Mouse (Mus musculus) stomach, embryonic 14.5 days (tissue): ENCODE data around the gene B3gat3. TPM values are rescaled to one million over a fixed set of nuclear protein-coding genes. Genes with fewer than 3 reads are reported as not detected.
"Not testable (repeated sequence)": the region's sequence is repeated elsewhere in the genome, so short reads cannot be mapped to it uniquely, and the experiment has no call there.

ENCODE experiments used
- ATAC-seq: fragments of 200-750 bp; cut with Nextera tagmentation; 2 replicates; pipeline ENCODE4 v1.8.0; 2017; ENCODE audit warnings: low read depth, moderate TSS enrichment; ENCODE audit not compliant: insufficient number of reproducible peaks, insufficient read depth, low FRiP score
- H3K27ac ChIP-seq: fragments of 300-500 bp; sonication (generic); 2 replicates; pipeline ENCODE4 v1.5.1; 2014; ENCODE audit warnings: mild to moderate bottlenecking, low read length, moderate library complexity, mixed read lengths
- H3K27me3 ChIP-seq: fragments of 300-500 bp; sonication (generic); 2 replicates; pipeline ENCODE4 v1.6.1; 2014; ENCODE audit warnings: low read length, control low read depth, mixed read lengths; ENCODE audit not compliant: control insufficient read depth, insufficient read depth
- H3K36me3 ChIP-seq: fragments of 300-500 bp; sonication (generic); 2 replicates; pipeline ENCODE4 v1.6.1; 2014; ENCODE audit warnings: mild to moderate bottlenecking, control low read depth, low read length, moderate library complexity, mixed read lengths; ENCODE audit not compliant: control insufficient read depth, insufficient read depth
- H3K4me1 ChIP-seq: fragments of 300-500 bp; sonication (generic); 2 replicates; pipeline ENCODE4 v1.6.1; 2014; ENCODE audit warnings: low read length, control low read depth, mixed read lengths; ENCODE audit not compliant: control insufficient read depth, insufficient read depth
- H3K4me2 ChIP-seq: fragments of 300-500 bp; sonication (generic); replicated peaks from 2 replicates; pipeline ENCODE4 v1.6.1; 2014; ENCODE audit warnings: low read depth, low read length, control low read depth
- H3K4me3 ChIP-seq: fragments of 300-500 bp; sonication (generic); 2 replicates; pipeline ENCODE4 v1.5.1; 2014; ENCODE audit warnings: low read depth, low read length, control low read depth
- H3K9ac ChIP-seq: fragments of 300-500 bp; sonication (generic); replicated peaks from 2 replicates; pipeline ENCODE4 v1.6.1; 2014; ENCODE audit warnings: low read depth, mild to moderate bottlenecking, control low read depth, low read length, moderate library complexity, mixed read lengths
- H3K9me3 ChIP-seq: fragments of 300-500 bp; sonication (generic); 2 replicates; pipeline ENCODE4 v1.6.1; 2016; ENCODE audit warnings: low read depth, low read length, control low read depth; ENCODE audit not compliant: control insufficient read depth
- WGBS: fragments of 180-500 bp; shearing (Covaris S2); extraction: QIAGEN DNeasy Blood & Tissue Kit; methylation state at CpG from one replicate; pipeline ENCODE4 v1.1.7; 2014; 5-methylcytosine and 5-hydroxymethylcytosine counted together
- polyA plus RNA-seq: library from polyadenylated mRNA; unstranded; fragments of >200 nt; fragmentation: Nextera tagmentation; extraction: Ambion mirVana; gene quantifications from 2 replicates; pipeline ENCODE4 v1.2.1, GENCODE M21; 2014

Gene B3gat3
- 35.7 and 37.5 TPM in 2 replicates for polyA plus RNA-seq

DNA sequence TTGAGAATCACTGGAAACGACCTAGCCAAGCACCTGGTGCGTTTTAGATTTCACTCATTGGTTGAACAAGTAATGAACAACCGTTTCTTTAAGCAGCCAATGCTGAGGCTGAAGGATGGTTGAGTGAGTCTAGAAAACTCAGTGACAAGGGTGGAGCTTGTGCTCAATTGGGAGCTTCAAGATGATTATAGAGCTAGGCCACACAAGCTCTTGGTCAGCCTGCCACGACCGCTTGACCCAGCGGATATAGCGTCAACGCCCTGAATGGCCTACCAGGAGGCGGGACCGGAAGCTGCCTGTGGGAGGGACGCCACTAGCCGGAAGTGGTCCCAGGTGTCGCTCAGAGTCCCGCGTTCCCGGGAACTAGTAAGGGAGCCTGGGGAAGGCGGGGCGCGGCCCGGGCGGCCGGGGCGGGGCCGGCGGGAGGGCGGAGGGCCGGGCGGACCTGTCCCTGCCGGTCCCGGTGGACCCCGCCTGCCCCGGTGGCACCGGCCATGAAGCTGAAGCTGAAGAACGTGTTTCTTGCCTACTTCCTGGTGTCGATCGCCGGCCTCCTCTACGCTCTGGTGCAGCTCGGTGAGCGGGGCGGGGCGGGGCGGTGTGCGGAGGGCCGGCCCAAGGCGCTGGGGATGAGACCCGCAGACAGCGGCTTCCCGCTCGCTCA is at the start of gene B3gat3:
TSS of gene B3gat3 (plus strand) at position 302 of the 664 bp plus-strand sequence.
- peak within 1 kb of the TSS; percentile 57 for H3K9ac ChIP-seq
- H3K27ac ChIP-seq: peak within 1 kb of the TSS; percentile 86
- H3K4me3 ChIP-seq: peak within 1 kb of the TSS; percentile 71
- H3K36me3 ChIP-seq: peaks cover 19% of the 10 kb centered on the region
- peak within 1 kb of the TSS; percentile 77 for H3K4me2 ChIP-seq
- H3K9me3 ChIP-seq: no peaks in the 10 kb centered on the region
- peak; percentile 97 for ATAC-seq
- H3K27me3 ChIP-seq: no peaks in the 10 kb centered on the region
- 3% methylated on average over 37 of the region's 50 CpGs for WGBS
- peaks cover 9% of the 10 kb centered on the region; the same call in 1 of the 2 replicates for H3K4me1 ChIP-seq

DNA sequence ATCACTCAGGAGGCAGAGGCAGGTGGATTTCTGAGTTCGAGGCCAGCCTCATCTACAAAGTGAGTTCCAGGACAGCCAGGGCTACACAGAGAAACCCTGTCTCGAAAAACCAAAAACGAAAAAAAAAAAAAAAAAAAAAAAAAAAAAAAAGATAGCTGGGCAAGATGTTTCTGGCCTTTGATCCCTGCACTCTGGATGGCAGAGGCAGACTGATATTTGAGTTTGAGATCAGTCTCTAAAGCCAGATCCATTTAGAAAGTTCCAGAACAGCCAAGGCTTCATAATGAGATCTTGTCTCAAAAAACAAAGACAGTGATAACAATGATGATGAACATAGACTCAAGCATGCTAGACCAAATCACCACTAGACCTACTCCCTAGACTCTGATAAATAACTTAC is 49.8 kb upstream of the B3gat3 start:
- 77% methylated on average over 3 of the region's 3 CpGs for WGBS
- H3K27me3 ChIP-seq, H3K27ac ChIP-seq, H3K4me1 ChIP-seq, H3K9me3 ChIP-seq, H3K9ac ChIP-seq, H3K4me2 ChIP-seq, ATAC-seq: not testable (repeated sequence)
- H3K4me3 ChIP-seq: peak overlapping the region; percentile 64; the same call in 1 of the 2 replicates
- peaks cover 22% of the 10 kb centered on the region for H3K36me3 ChIP-seq

DNA sequence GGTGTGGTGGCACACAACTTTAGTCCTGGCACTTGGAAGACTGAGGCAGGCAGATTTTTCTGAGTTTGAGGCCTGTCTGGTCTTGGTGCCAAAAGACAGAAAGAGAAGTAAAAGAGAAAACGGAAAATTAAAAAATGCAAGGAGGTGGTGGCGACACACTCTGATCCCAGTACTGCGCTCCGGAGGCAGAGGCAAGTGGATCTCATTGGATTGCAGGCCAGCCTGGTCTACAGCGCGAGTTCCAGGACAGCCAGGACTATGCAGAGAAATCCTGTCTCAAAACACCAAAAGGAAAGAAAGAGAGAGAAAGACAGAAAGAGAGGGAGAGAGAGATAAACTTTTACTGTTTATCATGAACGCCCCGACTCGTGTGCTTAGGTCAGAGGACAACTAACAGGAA is 49.3 kb upstream of the B3gat3 start:
- H3K4me3 ChIP-seq: peak overlapping the region; percentile 64
- H3K4me1 ChIP-seq: peaks cover 7% of the 10 kb centered on the region
- H3K4me2 ChIP-seq: peak overlapping the region; percentile 44
- 38% methylated on average over 9 of the region's 9 CpGs for WGBS
- peak overlapping the region; percentile 39; the same call in 1 of the 2 replicates for H3K27ac ChIP-seq
- H3K27me3 ChIP-seq: no peaks in the 10 kb centered on the region
- no peaks in the 10 kb centered on the region for H3K9me3 ChIP-seq
- H3K9ac ChIP-seq: peak overlapping the region; percentile 97; the same call in 1 of the 2 replicates
- ATAC-seq: no peak
- H3K36me3 ChIP-seq: peaks cover 26% of the 10 kb centered on the region

DNA sequence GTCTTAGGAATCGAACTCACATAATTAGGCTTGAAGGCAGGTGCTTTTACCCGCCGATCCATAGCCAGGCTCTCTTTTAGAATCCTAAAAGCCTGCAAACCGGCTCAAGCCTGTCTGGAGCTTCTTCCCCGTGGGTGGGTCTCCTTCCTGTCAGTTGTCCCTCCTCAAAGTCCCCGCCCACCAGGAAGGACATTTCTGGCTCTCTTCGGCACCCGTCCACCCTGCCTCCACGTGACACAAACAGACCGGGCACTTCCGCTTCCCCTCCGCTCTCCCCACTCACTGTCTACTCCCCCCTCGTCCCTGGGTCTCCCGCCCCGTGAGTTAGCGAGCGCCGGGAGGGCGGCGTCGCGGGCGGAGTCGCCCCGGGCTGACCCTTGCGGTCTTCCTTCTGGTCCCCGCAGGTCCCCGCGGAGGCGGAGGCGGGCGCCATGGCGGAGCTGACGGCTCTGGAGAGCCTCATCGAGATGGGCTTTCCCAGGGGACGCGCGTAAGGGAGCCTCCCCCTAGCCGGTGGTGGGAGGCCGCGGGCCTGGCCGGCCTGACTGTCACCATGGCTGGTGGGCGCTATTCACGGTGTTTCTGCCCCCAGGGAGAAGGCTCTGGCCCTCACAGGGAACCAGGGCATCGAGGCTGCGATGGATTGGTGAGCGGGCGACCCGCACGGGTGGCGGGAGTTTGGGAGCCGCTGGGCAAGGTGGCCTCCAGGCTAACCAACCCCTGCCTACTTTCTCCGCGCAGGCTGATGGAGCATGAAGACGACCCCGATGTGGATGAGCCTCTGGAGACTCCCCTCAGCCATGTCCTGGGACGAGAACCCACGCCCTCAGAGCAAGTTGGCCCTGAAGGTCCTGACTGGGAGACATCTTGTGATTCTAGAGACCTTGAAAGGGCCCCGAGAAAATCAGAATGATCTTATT is 48.6 kb upstream of the B3gat3 start, which contains the start of gene Ubxn1:
TSS of gene Ubxn1 (plus strand) at position 230 of the 920 bp plus-strand sequence.
- WGBS: under 1% methylated on average over 55 of the region's 59 CpGs
- Histone ChIP-seq H3K4me2 (peak within 1 kb of the TSS; percentile 77), H3K9ac (peak within 1 kb of the TSS; percentile 97), H3K9me3 (no peaks in the 10 kb centered on the region), H3K27me3 (no peaks in the 10 kb centered on the region), H3K27ac (peak within 1 kb of the TSS; percentile 77), H3K36me3 (peaks cover 28% of the 10 kb centered on the region), H3K4me1 (peaks cover 7% of the 10 kb centered on the region), H3K4me3 (peak within 1 kb of the TSS; percentile 64)
- peak; percentile 96 for ATAC-seq

DNA sequence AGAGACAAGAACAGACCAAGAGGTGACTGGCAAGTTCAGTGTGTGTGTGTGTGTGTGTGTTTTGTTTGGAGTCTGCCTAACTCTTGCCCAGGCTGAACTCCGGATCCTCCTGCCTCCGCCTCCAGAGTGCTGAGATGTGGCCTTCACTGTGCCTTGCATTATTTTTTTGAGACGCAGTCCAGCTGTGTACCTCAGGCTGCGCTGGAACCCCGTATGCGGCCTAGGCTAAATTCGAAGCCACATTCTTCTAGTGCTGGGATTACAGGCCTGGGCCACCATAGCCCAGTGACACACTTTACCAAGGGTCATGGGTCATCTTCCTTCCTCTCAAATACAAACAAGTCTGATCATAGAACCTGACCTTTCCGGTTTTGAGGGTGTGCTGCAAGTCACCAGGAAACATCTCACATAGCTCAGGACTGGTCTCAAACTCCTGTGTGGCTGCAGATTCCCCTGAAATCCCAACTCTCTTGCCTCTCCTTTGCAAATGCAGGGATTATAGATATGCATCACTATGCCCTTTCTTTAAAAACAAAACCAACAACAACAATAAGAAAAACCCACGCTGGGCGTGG is 47.8 kb upstream of the B3gat3 start:
- H3K4me2 ChIP-seq: peak overlapping the region; percentile 77
- no peaks in the 10 kb centered on the region for H3K27me3 ChIP-seq
- peak overlapping the region; percentile 97 for H3K9ac ChIP-seq
- H3K27ac ChIP-seq: peak overlapping the region; percentile 77; the same call in 1 of the 2 replicates
- no peak for ATAC-seq
- no peaks in the 10 kb centered on the region for H3K9me3 ChIP-seq
- H3K4me3 ChIP-seq: peak overlapping the region; percentile 64
- H3K4me1 ChIP-seq: peaks cover 7% of the 10 kb centered on the region
- WGBS: 58% methylated on average over 10 of the region's 10 CpGs
- peaks cover 31% of the 10 kb centered on the region for H3K36me3 ChIP-seq

DNA sequence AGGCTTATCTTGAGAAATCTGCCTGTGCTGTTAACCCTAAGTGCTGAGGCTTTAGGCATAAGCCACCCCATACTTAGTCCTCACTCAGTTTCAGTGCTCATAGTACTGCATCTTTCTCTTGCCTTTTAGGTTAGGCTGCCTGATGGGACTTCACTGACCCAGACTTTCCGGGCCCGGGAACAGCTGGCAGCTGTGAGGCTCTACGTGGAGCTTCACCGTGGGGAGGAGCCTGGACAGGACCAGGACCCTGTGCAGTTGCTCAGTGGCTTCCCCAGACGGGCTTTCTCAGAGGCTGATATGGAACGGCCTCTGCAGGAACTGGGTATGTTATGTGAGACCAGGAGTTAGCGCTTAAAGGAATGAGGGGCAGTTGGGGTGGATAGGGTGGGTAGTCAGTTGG is 45.1 kb upstream of the B3gat3 start:
- no peaks in the 10 kb centered on the region for H3K9me3 ChIP-seq
- peaks cover 36% of the 10 kb centered on the region for H3K36me3 ChIP-seq
- H3K4me2 ChIP-seq: no peak overlapping the region
- no peak overlapping the region for H3K4me3 ChIP-seq
- no peak overlapping the region for H3K27ac ChIP-seq
- H3K9ac ChIP-seq: no peak overlapping the region
- peaks cover 7% of the 10 kb centered on the region for H3K4me1 ChIP-seq
- ATAC-seq: no peak
- 95% methylated on average over 7 of the region's 7 CpGs for WGBS
- H3K27me3 ChIP-seq: no peaks in the 10 kb centered on the region

DNA sequence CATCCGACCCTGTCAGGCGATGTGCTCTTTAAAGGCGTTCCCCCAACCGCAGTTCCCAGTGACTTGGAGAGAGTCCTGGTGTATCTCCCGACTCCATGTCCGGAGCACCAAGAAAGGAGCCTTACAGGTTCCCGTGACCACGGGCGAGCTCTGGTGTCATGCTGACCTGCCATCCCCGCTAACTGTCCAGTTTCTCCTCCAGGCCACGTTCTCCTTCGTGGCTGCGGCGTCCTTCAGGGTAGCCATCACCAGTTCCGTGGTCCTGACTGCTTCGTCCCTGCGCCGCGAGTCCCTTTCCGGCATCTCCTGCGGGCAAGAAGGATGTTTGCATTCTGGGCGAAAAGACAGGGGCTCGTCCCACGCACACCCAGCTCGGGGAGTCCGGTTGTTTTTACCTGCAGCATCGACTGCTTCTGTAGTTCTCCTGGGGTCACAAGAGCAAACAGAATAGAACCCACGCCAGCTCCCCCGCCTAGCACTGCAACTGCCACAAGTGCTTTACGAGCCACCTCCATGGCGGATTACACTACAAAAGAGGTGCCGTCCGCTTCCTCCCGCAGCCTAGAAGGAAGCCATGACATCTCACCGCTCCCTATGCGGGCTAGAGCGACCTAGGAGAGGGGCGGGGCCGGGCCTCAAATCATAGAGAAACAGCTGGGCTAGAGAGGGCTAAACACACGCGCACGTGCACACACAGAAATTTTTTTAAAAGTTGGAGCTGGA is 39.7 kb upstream of the B3gat3 start, which contains the start of gene Uqcc3:
TSS of gene Uqcc3 (minus strand) at position 613 of the 723 bp plus-strand sequence.
- Histone ChIP-seq H3K9ac (peak within 1 kb of the TSS; percentile 83), H3K9me3 (no peaks in the 10 kb centered on the region), H3K4me1 (no peaks in the 10 kb centered on the region), H3K4me3 (peak within 1 kb of the TSS; percentile 85), H3K27ac (peak within 1 kb of the TSS; percentile 85), H3K36me3 (peaks cover 13% of the 10 kb centered on the region), H3K4me2 (peak within 1 kb of the TSS; percentile 84), H3K27me3 (no peaks in the 10 kb centered on the region)
- ATAC-seq: peak; percentile 96
- under 1% methylated on average over 42 of the region's 42 CpGs for WGBS
